Mouse (Mus musculus) cerebral cortex, adult 2 months (tissue): Measurements from ENCODE around the gene Acap3.

Experiments
- WGBS: fragments of 180-500 bp; shearing (Covaris S2); methylation state at CpG from one replicate; pipeline ENCODE4 v1.1.7; 2018; 5-methylcytosine and 5-hydroxymethylcytosine counted together

The Acap3 gene

GRCm38 (mm10) chr4:155891551-155892001, at the start of gene Acap3, which contains the start of gene Pusl1:
Acap3 (plus strand) TSS chr4:155891822.
Pusl1 (minus strand) TSS chr4:155891781.
- WGBS, result under 1% methylated on average over 52 of the region's 52 CpGs

- WGBS, result 94% methylated on average over 5 of the region's 5 CpGs
These were observed 48.4 kb upstream of the Acap3 start for GRCm38 (mm10) chr4:155843231-155843630.

- WGBS, result 2% methylated on average over 65 of the region's 65 CpGs
These were observed 44.6 kb upstream of the Acap3 start, which contains the start of gene Dvl1 for GRCm38 (mm10) chr4:155846871-155847578. Dvl1 (plus strand) TSS chr4:155847402.

GRCm38 (mm10) chr4:155847591-155848352, 43.9 kb upstream of the Acap3 start:
- 2% methylated on average over 52 of the region's 69 CpGs for WGBS

GRCm38 (mm10) chr4:155848434-155849095, 43.1 kb upstream of the Acap3 start:
- WGBS, result 59% methylated on average over 7 of the region's 7 CpGs

GRCm38 (mm10) chr4:155849391-155849790, 42.2 kb upstream of the Acap3 start:
- WGBS, result 91% methylated on average over 2 of the region's 2 CpGs

GRCm38 (mm10) chr4:155849792-155850451, 41.7 kb upstream of the Acap3 start:
- 85% methylated on average over 3 of the region's 3 CpGs for WGBS

- 86% methylated on average over 3 of the region's 3 CpGs for WGBS
These were observed 40.3 kb upstream of the Acap3 start for GRCm38 (mm10) chr4:155851368-155851767.

GRCm38 (mm10) chr4:155851951-155852411, 39.6 kb upstream of the Acap3 start:
- 55% methylated on average over 2 of the region's 2 CpGs for WGBS

- WGBS, result 88% methylated on average over 9 of the region's 9 CpGs
These were observed 38.2 kb upstream of the Acap3 start for GRCm38 (mm10) chr4:155853421-155853820.

- 92% methylated on average over 12 of the region's 12 CpGs for WGBS
These were observed 36.6 kb upstream of the Acap3 start for GRCm38 (mm10) chr4:155854991-155855390.

- 81% methylated on average over 12 of the region's 12 CpGs for WGBS
These were observed 35.6 kb upstream of the Acap3 start for GRCm38 (mm10) chr4:155856071-155856470.

- 56% methylated on average over 3 of the region's 3 CpGs for WGBS
These were observed 34.7 kb upstream of the Acap3 start for GRCm38 (mm10) chr4:155856881-155857280.

GRCm38 (mm10) chr4:155859318-155859717, 32.3 kb upstream of the Acap3 start:
- WGBS, result 38% methylated on average over 13 of the region's 13 CpGs

- 86% methylated on average over 7 of the region's 7 CpGs for WGBS
These were observed 29.8 kb upstream of the Acap3 start for GRCm38 (mm10) chr4:155861787-155862186.

GRCm38 (mm10) chr4:155863001-155863400, 28.6 kb upstream of the Acap3 start, which contains the start of gene Tas1r3:
Tas1r3 (minus strand) TSS chr4:155863362.
- WGBS, result 71% methylated on average over 5 of the region's 5 CpGs

GRCm38 (mm10) chr4:155868614-155869298, 22.9 kb upstream of the Acap3 start:
- WGBS, result 6% methylated on average over 22 of the region's 22 CpGs

GRCm38 (mm10) chr4:155869317-155870033, 22.1 kb upstream of the Acap3 start, which contains the start of the genes Cptp and Ints11:
Cptp (minus strand) TSS chr4:155869440.
Ints11 (plus strand) TSS chr4:155869546.
- under 1% methylated on average over 63 of the region's 63 CpGs for WGBS

GRCm38 (mm10) chr4:155871404-155871803, 20.2 kb upstream of the Acap3 start:
- WGBS, result 94% methylated on average over 7 of the region's 7 CpGs

GRCm38 (mm10) chr4:155883587-155883986, 8.0 kb upstream of the Acap3 start:
- WGBS, result 74% methylated on average over 3 of the region's 3 CpGs
